Mouse (Mus musculus) testis, adult 2 months (tissue): ENCODE results near the gene Dock8. TPM values are rescaled to one million over a fixed set of nuclear protein-coding genes. Genes with fewer than 3 reads are reported as not detected.

Experiments
- H3K27ac ChIP-seq: fragments of 200-500 bp; 2 replicates; pipeline ENCODE4 v1.5.1; 2012; ENCODE audit warnings: low read depth, low read length; ENCODE audit not compliant: control insufficient read depth, insufficient read depth
- H3K27me3 ChIP-seq: fragments of 200-500 bp; 2 replicates; pipeline ENCODE4 v1.6.1; 2012; ENCODE audit warnings: mild to moderate bottlenecking, low read length, moderate library complexity; ENCODE audit not compliant: control insufficient read depth, insufficient read depth
- H3K36me3 ChIP-seq: fragments of 200-500 bp; 2 replicates; pipeline ENCODE4 v1.6.1; 2012; ENCODE audit warnings: mild to moderate bottlenecking, low read length; ENCODE audit not compliant: control insufficient read depth, insufficient read depth
- H3K4me1 ChIP-seq: fragments of 200-500 bp; 2 replicates; pipeline ENCODE4 v1.6.1; 2012; ENCODE audit warnings: low read length; ENCODE audit not compliant: control insufficient read depth, insufficient read depth
- H3K4me3 ChIP-seq: fragments of 200-500 bp; 2 replicates; pipeline ENCODE4 v1.5.1; 2012; ENCODE audit warnings: low read depth, mild to moderate bottlenecking, low read length, moderate library complexity, mixed read lengths; ENCODE audit not compliant: control insufficient read depth
- CTCF ChIP-seq: fragments of 200-500 bp; IDR thresholded peaks from 2 replicates; pipeline ENCODE4 v1.5.1; 2012; ENCODE audit warnings: low read depth, mild to moderate bottlenecking, inconsistent platforms, low read length, moderate library complexity; ENCODE audit not compliant: control insufficient read depth, insufficient read depth, insufficient replicate concordance
- POLR2A ChIP-seq: fragments of 200-500 bp; IDR thresholded peaks from 2 replicates; pipeline ENCODE4 v1.6.1; 2012; ENCODE audit warnings: low read depth, mild to moderate bottlenecking, inconsistent platforms, low read length, moderate library complexity; ENCODE audit not compliant: control insufficient read depth
- polyA plus RNA-seq: library from polyadenylated mRNA; depleted of rRNA; stranded (reverse); fragments of >200 nt; gene quantifications from 2 replicates; pipeline ENCODE4 v1.2.3, GENCODE M21; 2012

Gene Dock8
- polyA plus RNA-seq, 1 experiment = 3.8 TPM

- TF ChIP-seq POLR2A (no peak), CTCF (no peak)
- Histone ChIP-seq H3K36me3 (no peaks in the 10 kb centered on the region), H3K27me3 (no peaks in the 10 kb centered on the region), H3K4me1 (peaks cover 6% of the 10 kb centered on the region), H3K27ac (no peak overlapping the region), H3K4me3 (no peak overlapping the region)
These were observed 203.7 kb downstream of the Dock8 start for GRCm38 (mm10) chr19:25203077-25203476.

DNA sequence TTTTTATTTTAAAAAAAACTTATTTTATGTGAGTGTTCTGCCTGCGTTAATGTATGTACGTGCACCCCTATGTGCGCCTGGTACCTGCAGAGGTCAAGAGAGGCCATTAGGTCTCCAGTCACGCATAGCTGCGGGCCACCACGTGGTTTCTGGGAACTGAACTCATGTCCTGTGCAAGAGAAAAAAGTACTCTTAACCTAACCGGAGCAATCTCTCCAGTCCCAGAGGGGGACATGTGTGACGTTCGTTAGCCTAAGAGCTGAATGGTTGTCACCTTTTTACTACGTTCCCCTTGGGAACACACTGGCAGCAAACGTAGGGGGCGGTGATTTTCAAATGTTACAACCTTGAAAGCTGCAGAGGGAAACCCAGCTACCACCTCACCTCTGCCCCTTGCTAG lies 207.6 kb downstream of the Dock8 start:
- H3K27me3 ChIP-seq = no peaks in the 10 kb centered on the region
- TF ChIP-seq POLR2A (no peak), CTCF (no peak)
- no peak overlapping the region for H3K27ac ChIP-seq
- H3K4me3 ChIP-seq = no peak overlapping the region
- peaks cover 14% of the 10 kb centered on the region for H3K4me1 ChIP-seq
- no peaks in the 10 kb centered on the region for H3K36me3 ChIP-seq

GRCm38 (mm10) chr19:25207731-25208361 lies 208.5 kb downstream of the Dock8 start:
- H3K27ac ChIP-seq = no peak overlapping the region; the same call in 1 of the 2 replicates
- H3K4me3 ChIP-seq = peak overlapping the region; percentile 14
- peaks cover 14% of the 10 kb centered on the region for H3K4me1 ChIP-seq
- H3K36me3 ChIP-seq = no peaks in the 10 kb centered on the region
- no peaks in the 10 kb centered on the region for H3K27me3 ChIP-seq
- no peak for TF ChIP-seq CTCF
- no peak for TF ChIP-seq POLR2A

DNA sequence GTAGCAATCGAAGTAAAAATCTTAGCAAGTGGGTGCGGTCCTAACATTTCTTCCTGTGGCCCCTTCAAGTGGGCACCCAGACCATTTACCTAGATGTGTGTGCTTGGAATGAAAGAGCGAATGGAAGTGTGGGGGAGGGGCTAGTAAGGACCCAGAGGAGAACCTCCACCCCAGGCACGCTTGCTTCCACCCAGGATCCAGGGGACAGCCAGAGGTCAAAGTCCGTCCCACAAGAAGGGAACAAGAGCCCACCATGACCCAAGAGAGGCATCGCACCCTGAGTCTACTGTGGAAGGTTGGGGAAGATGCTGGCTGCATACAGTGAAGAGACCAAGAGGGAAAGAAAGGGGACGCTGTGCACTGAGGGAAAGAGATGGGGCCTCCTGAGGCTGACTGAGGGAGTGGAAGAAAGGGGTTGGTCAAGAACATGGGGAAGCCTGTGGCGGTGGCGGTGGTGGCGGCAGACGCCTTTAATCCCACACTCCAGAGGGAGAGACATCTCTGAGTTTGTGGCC lies 209.3 kb downstream of the Dock8 start:
- no peak for TF ChIP-seq POLR2A
- no peak for TF ChIP-seq CTCF
- H3K27me3 ChIP-seq = no peaks in the 10 kb centered on the region
- no peak overlapping the region for H3K27ac ChIP-seq
- H3K4me3 ChIP-seq = no peak overlapping the region
- peaks cover 14% of the 10 kb centered on the region for H3K4me1 ChIP-seq
- no peaks in the 10 kb centered on the region for H3K36me3 ChIP-seq

GRCm38 (mm10) chr19:25220611-25221010 lies 221.3 kb downstream of the Dock8 start:
- Histone ChIP-seq H3K36me3 (no peaks in the 10 kb centered on the region), H3K4me1 (no peaks in the 10 kb centered on the region), H3K27ac (no peak overlapping the region)

DNA sequence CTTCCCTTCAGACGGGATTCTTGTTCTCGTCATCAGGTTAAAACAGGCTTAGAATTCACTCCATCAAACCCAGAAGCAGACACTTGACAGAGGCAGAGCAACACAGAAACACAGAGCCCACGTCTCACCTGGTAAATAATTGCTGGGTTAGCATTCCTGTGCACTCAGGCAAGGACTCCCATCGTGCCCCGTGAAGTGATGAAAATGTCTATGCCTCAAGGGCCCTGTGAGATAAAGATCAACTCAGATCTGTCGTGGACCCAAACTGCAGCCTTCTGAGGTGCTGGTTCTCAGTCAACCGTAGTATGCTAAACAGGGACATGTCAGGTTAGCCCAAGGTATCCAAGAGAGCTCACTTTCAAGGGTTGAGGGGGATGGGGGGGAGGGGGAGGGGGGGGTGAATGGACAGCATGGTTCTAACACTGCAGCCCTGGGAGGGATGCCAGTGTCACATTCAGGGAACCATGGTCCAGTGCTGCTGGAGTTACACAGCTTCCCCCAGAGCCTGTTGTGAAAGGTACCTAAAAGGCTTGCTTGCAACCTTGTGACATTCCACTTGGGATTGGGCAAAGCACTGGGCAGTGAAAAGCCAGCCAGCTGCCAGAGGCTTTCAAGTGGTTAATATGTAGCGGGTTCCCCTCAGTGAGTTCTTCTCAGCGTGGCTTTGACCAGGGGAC lies 222.8 kb downstream of the Dock8 start:
- no peak for TF ChIP-seq POLR2A
- no peak for TF ChIP-seq CTCF
- no peaks in the 10 kb centered on the region for H3K27me3 ChIP-seq

More at GRCm38 (mm10) chr19:25220611-25221010, 221.3 kb downstream of the Dock8 start:
- no peaks in the 10 kb centered on the region for H3K27me3 ChIP-seq
- TF ChIP-seq CTCF (no peak), POLR2A (no peak)
- no peak overlapping the region for H3K4me3 ChIP-seq

More for the DNA sequence above, 222.8 kb downstream of the Dock8 start:
- Histone ChIP-seq H3K4me3 (no peak overlapping the region), H3K36me3 (no peaks in the 10 kb centered on the region), H3K4me1 (no peaks in the 10 kb centered on the region), H3K27ac (no peak overlapping the region)
